Mouse (Mus musculus) brain, adult 10 weeks (tissue): ENCODE data around the gene Supt16. TPM values are rescaled to one million over a fixed set of nuclear protein-coding genes. Genes with fewer than 3 reads are reported as not detected.

ENCODE experiments used
- polyA plus RNA-seq: library from polyadenylated mRNA; stranded (reverse); fragments of 350-450 nt; fragmentation: Illumina TruSeq; extraction: RNeasy Lipid Tissue Mini Kit (QIAGEN cat#74804); gene quantifications from one replicate; pipeline ENCODE4 v1.2.3, GENCODE M21; 2015; ENCODE audit warnings: low read depth, low replicate concordance

The Supt16 gene
- polyA plus RNA-seq: 28.1 TPM

DNA sequence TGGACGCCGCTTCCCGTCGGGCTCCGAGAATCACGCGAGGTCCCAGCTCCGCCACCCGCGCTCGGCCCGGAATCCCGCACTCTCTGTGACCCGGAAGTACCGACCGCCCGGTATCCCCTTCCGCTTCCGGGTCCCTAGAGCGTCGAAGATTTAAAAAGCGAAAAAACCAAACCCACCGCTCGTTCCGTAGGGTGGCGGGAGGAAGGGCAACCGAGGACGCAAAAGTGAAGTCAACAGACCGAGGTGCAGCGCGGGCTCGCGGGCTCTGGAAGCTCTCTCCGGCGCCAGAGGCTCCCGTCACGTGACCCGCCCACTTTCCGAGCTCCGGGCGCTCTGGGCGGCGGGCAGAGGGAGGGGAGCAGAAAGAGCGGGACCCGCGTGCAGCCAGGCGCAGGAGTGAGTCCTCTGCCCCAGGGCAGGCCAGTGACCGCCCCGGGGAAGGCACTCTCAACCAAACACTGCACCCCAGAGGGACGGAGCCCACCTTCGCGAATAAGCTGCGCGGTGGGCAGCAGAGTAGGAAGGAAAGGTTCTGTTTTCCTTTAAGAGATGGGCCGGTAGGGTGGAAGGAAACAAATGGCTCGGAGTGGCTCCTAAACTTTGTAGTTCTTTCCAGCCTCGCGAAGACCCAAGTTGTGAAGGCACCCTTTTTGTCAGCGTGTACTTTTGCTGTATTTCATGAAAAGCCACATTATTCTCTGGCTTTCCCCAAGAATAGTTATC, at the start of gene Supt16:
Gene Supt16 (minus strand): TSS at position 261 of the 723 bp plus-strand sequence.

Other genes starting within 250 kb of the Supt16 start
- gene Arhgef40, start 212.7 kb downstream of the Supt16 start, polyA plus RNA-seq: 33.4 TPM
- not detected for gene Tmem253, start 181.8 kb downstream of the Supt16 start, polyA plus RNA-seq
- 31.0 TPM for gene Zfp219, start 176.7 kb downstream of the Supt16 start, polyA plus RNA-seq
- not detected for gene Olfr221, start 155.0 kb downstream of the Supt16 start, polyA plus RNA-seq
- 311 TPM for gene Hnrnpc, start 93.4 kb downstream of the Supt16 start, polyA plus RNA-seq
- 2.6 TPM for gene Rpgrip1, start 86.7 kb downstream of the Supt16 start, polyA plus RNA-seq
- gene Chd8, start 60.4 kb upstream of the Supt16 start, polyA plus RNA-seq: 54.5 TPM
- gene Tox4, start 81.7 kb upstream of the Supt16 start, polyA plus RNA-seq: 46.7 TPM
- 35.5 TPM for gene Rab2b, start 82.1 kb upstream of the Supt16 start, polyA plus RNA-seq
- gene Mettl3, start 107.7 kb upstream of the Supt16 start, polyA plus RNA-seq: 34.0 TPM
- 31.0 TPM for gene Sall2, start 131.3 kb upstream of the Supt16 start, polyA plus RNA-seq
- gene Olfr1513, start 159.0 kb upstream of the Supt16 start, polyA plus RNA-seq: not detected
- gene Olfr1512, start 181.8 kb upstream of the Supt16 start, polyA plus RNA-seq: not detected
- gene Olfr1511, start 200.0 kb upstream of the Supt16 start, polyA plus RNA-seq: not detected
- not detected for gene Olfr1510, start 217.0 kb upstream of the Supt16 start, polyA plus RNA-seq
- not detected for gene Olfr1509, start 245.6 kb upstream of the Supt16 start, polyA plus RNA-seq